Mouse (Mus musculus) embryonic facial prominence, embryonic 12.5 days (tissue): Measurements from ENCODE around the gene Mapk9. TPM values are rescaled to one million over a fixed set of nuclear protein-coding genes. Genes with fewer than 3 reads are reported as not detected.

ENCODE experiments used
- ATAC-seq: fragments of 200-750 bp; cut with Nextera tagmentation; 2 replicates; pipeline ENCODE4 v1.8.0; 2017; ENCODE audit not compliant: insufficient number of reproducible peaks, insufficient read depth, low FRiP score, low TSS enrichment
- H3K27ac ChIP-seq: fragments of 300-500 bp; sonication (generic); 2 replicates; pipeline ENCODE4 v1.5.1; 2016; ENCODE audit warnings: mild to moderate bottlenecking
- H3K27me3 ChIP-seq: fragments of 300-500 bp; sonication (generic); 2 replicates; pipeline ENCODE4 v1.6.1; 2016; ENCODE audit warnings: mild to moderate bottlenecking, moderate library complexity
- H3K36me3 ChIP-seq: fragments of 300-500 bp; sonication (generic); 2 replicates; pipeline ENCODE4 v1.6.1; 2016; ENCODE audit warnings: mild to moderate bottlenecking
- H3K4me1 ChIP-seq: fragments of 300-500 bp; sonication (generic); 2 replicates; pipeline ENCODE4 v1.6.1; 2016
- H3K4me2 ChIP-seq: fragments of 300-500 bp; sonication (generic); replicated peaks from 2 replicates; pipeline ENCODE4 v1.6.1; 2016; ENCODE audit warnings: mild to moderate bottlenecking, moderate library complexity
- H3K4me3 ChIP-seq: fragments of 300-500 bp; sonication (generic); 2 replicates; pipeline ENCODE4 v1.5.1; 2016; ENCODE audit warnings: mild to moderate bottlenecking
- H3K9ac ChIP-seq: fragments of 300-500 bp; sonication (generic); 2 replicates; pipeline ENCODE4 v1.6.1; 2016; ENCODE audit warnings: mild to moderate bottlenecking, moderate library complexity
- H3K9me3 ChIP-seq: fragments of 300-500 bp; sonication (generic); 2 replicates; pipeline ENCODE4 v1.6.1; 2016; ENCODE audit warnings: mild to moderate bottlenecking, moderate library complexity
- WGBS: fragments of 180-500 bp; shearing (Covaris S2); methylation state at CpG from one replicate; pipeline ENCODE4 v1.1.7; 2016; 5-methylcytosine and 5-hydroxymethylcytosine counted together
- polyA plus RNA-seq: library from polyadenylated mRNA; unstranded; fragments of >200 nt; fragmentation: Nextera tagmentation; extraction: Ambion mirVana; gene quantifications from 2 replicates; pipeline ENCODE4 v1.2.1, GENCODE M21; 2016

The Mapk9 gene
- polyA plus RNA-seq, 1 experiment from 2014 or later, result 46.2 TPM

- Histone ChIP-seq H3K36me3 (no peaks in the 10 kb centered on the region), H3K27ac (no peak overlapping the region), H3K9ac (peak overlapping the region; percentile 77), H3K4me1 (0 out of 2 replicates have a peak, but pooled peaks cover 4% of the 10 kb centered on the region), H3K27me3 (peaks cover 37% of the 10 kb centered on the region), H3K9me3 (no peaks in the 10 kb centered on the region), H3K4me2 (peak overlapping the region; percentile 100), H3K4me3 (peak overlapping the region; percentile 66)
- WGBS, result 31% methylated on average over 15 of the region's 15 CpGs
- ATAC-seq, result no peak
Observed at GRCm38 (mm10) chr11:49900962-49901658, 54.6 kb downstream of the Mapk9 start.

- peak; percentile 64; the same call in 1 of the 2 replicates for ATAC-seq
- 0 out of 2 replicates have a peak, but pooled peaks cover 4% of the 10 kb centered on the region for H3K4me1 ChIP-seq
- peaks cover 37% of the 10 kb centered on the region for H3K27me3 ChIP-seq
- H3K9me3 ChIP-seq, result no peaks in the 10 kb centered on the region
- H3K36me3 ChIP-seq, result no peaks in the 10 kb centered on the region
- H3K9ac ChIP-seq, result peak within 1 kb of the TSS; percentile 77
- H3K4me3 ChIP-seq, result peak within 1 kb of the TSS; percentile 66
- peak within 1 kb of the TSS; percentile 100 for H3K4me2 ChIP-seq
- WGBS, result 2% methylated on average over 94 of the region's 99 CpGs
- H3K27ac ChIP-seq, result no peak within 1 kb of the TSS
Observed at GRCm38 (mm10) chr11:49901659-49902458, 55.3 kb downstream of the Mapk9 start, which contains the start of gene Rasgef1c. Gene Rasgef1c (plus strand): TSS chr11:49901835.

- H3K27me3 ChIP-seq, result peaks cover 37% of the 10 kb centered on the region
- WGBS, result 15% methylated on average over 7 of the region's 7 CpGs
Observed at GRCm38 (mm10) chr11:49903333-49903732, 56.8 kb downstream of the Mapk9 start.

GRCm38 (mm10) chr11:49918521-49919180, 72.1 kb downstream of the Mapk9 start:
- Histone ChIP-seq H3K27ac (no peak overlapping the region), H3K9ac (no peak overlapping the region), H3K36me3 (no peaks in the 10 kb centered on the region), H3K4me1 (no peaks in the 10 kb centered on the region), H3K4me2 (no peak overlapping the region), H3K27me3 (no peaks in the 10 kb centered on the region), H3K9me3 (no peaks in the 10 kb centered on the region), H3K4me3 (no peak overlapping the region)
- ATAC-seq, result no peak
- 56% methylated on average over 15 of the region's 15 CpGs for WGBS

More at GRCm38 (mm10) chr11:49903333-49903732, 56.8 kb downstream of the Mapk9 start:
- H3K9me3 ChIP-seq, result no peaks in the 10 kb centered on the region
- H3K4me2 ChIP-seq, result no peak overlapping the region
- no peak overlapping the region for H3K27ac ChIP-seq
- H3K4me1 ChIP-seq, result 0 out of 2 replicates have a peak, but pooled peaks cover 4% of the 10 kb centered on the region
- no peaks in the 10 kb centered on the region for H3K36me3 ChIP-seq
- no peak overlapping the region for H3K9ac ChIP-seq
- ATAC-seq, result no peak
- no peak overlapping the region for H3K4me3 ChIP-seq

GRCm38 (mm10) chr11:49919304-49919703, 72.8 kb downstream of the Mapk9 start:
- no peaks in the 10 kb centered on the region for H3K36me3 ChIP-seq
- no peak overlapping the region for H3K4me2 ChIP-seq
- no peak overlapping the region for H3K4me3 ChIP-seq
- H3K9me3 ChIP-seq, result no peaks in the 10 kb centered on the region
- H3K9ac ChIP-seq, result no peak overlapping the region
- no peak for ATAC-seq
- no peak overlapping the region for H3K27ac ChIP-seq
- no peaks in the 10 kb centered on the region for H3K27me3 ChIP-seq
- 84% methylated on average over 6 of the region's 6 CpGs for WGBS
- no peaks in the 10 kb centered on the region for H3K4me1 ChIP-seq

- Histone ChIP-seq H3K27me3 (no peaks in the 10 kb centered on the region), H3K4me3 (no peak overlapping the region), H3K9me3 (no peaks in the 10 kb centered on the region), H3K4me1 (peaks cover 13% of the 10 kb centered on the region; the same call in 1 of the 2 replicates), H3K4me2 (no peak overlapping the region), H3K36me3 (no peaks in the 10 kb centered on the region), H3K27ac (no peak overlapping the region), H3K9ac (no peak overlapping the region)
- ATAC-seq, result no peak
- 44% methylated on average over 9 of the region's 9 CpGs for WGBS
Observed at GRCm38 (mm10) chr11:49923539-49923938, 77.0 kb downstream of the Mapk9 start.

GRCm38 (mm10) chr11:49926183-49926582, 79.6 kb downstream of the Mapk9 start:
- Histone ChIP-seq H3K4me2 (no peak overlapping the region), H3K4me1 (peaks cover 13% of the 10 kb centered on the region; the same call in 1 of the 2 replicates), H3K9me3 (no peaks in the 10 kb centered on the region), H3K27ac (no peak overlapping the region), H3K36me3 (no peaks in the 10 kb centered on the region), H3K9ac (no peak overlapping the region), H3K27me3 (no peaks in the 10 kb centered on the region), H3K4me3 (no peak overlapping the region)
- no peak for ATAC-seq
- WGBS, result 75% methylated on average over 7 of the region's 7 CpGs

- H3K4me3 ChIP-seq, result no peak overlapping the region
- WGBS, result 27% methylated on average over 4 of the region's 4 CpGs
- H3K9ac ChIP-seq, result no peak overlapping the region
- no peaks in the 10 kb centered on the region for H3K36me3 ChIP-seq
- no peak overlapping the region for H3K27ac ChIP-seq
- H3K4me2 ChIP-seq, result peak overlapping the region; percentile 22; the same call in 1 of the 2 replicates
- no peaks in the 10 kb centered on the region for H3K27me3 ChIP-seq
- peak; percentile 72; the same call in 1 of the 2 replicates for ATAC-seq
- H3K4me1 ChIP-seq, result peaks cover 13% of the 10 kb centered on the region; the same call in 1 of the 2 replicates
- H3K9me3 ChIP-seq, result no peaks in the 10 kb centered on the region
Observed at GRCm38 (mm10) chr11:49927169-49927568, 80.6 kb downstream of the Mapk9 start.

- Histone ChIP-seq H3K4me3 (no peak overlapping the region), H3K36me3 (no peaks in the 10 kb centered on the region), H3K4me2 (no peak overlapping the region), H3K9me3 (no peaks in the 10 kb centered on the region), H3K4me1 (peaks cover 13% of the 10 kb centered on the region; the same call in 1 of the 2 replicates), H3K27me3 (no peaks in the 10 kb centered on the region), H3K9ac (no peak overlapping the region), H3K27ac (no peak overlapping the region)
- 66% methylated on average over 6 of the region's 6 CpGs for WGBS
- no peak for ATAC-seq
Observed at GRCm38 (mm10) chr11:49927670-49928069, 81.1 kb downstream of the Mapk9 start.

- no peak for ATAC-seq
- no peak overlapping the region for H3K9ac ChIP-seq
- H3K27ac ChIP-seq, result no peak overlapping the region
- no peaks in the 10 kb centered on the region for H3K9me3 ChIP-seq
- H3K36me3 ChIP-seq, result no peaks in the 10 kb centered on the region
- H3K4me3 ChIP-seq, result no peak overlapping the region
- H3K4me2 ChIP-seq, result no peak overlapping the region
- WGBS, result 28% methylated on average over 5 of the region's 5 CpGs
- peaks cover 15% of the 10 kb centered on the region; the same call in 1 of the 2 replicates for H3K4me1 ChIP-seq
- no peaks in the 10 kb centered on the region for H3K27me3 ChIP-seq
Observed at GRCm38 (mm10) chr11:49931037-49931625, 84.6 kb downstream of the Mapk9 start.

GRCm38 (mm10) chr11:49931853-49932252, 85.3 kb downstream of the Mapk9 start:
- Histone ChIP-seq H3K9ac (no peak overlapping the region), H3K4me3 (no peak overlapping the region), H3K27me3 (no peaks in the 10 kb centered on the region), H3K9me3 (no peaks in the 10 kb centered on the region), H3K4me2 (no peak overlapping the region), H3K36me3 (no peaks in the 10 kb centered on the region), H3K27ac (no peak overlapping the region), H3K4me1 (peaks cover 8% of the 10 kb centered on the region; the same call in 1 of the 2 replicates)
- WGBS, result 31% methylated on average over 7 of the region's 7 CpGs
- ATAC-seq, result peak; percentile 38; the same call in 1 of the 2 replicates
